Mouse (Mus musculus) lung, postnatal 0 days (tissue): ENCODE results near the gene Rpl28.

Source experiments
- CTCF ChIP-seq: IDR thresholded peaks from 2 replicates; pipeline ENCODE4 v1.5.1; 2016; ENCODE audit warnings: antibody characterized with exemption, mild to moderate bottlenecking
- EP300 ChIP-seq: IDR thresholded peaks from 2 replicates; pipeline ENCODE4 v1.6.1; 2016; ENCODE audit warnings: antibody characterized with exemption, mild to moderate bottlenecking, control low read depth

DNA sequence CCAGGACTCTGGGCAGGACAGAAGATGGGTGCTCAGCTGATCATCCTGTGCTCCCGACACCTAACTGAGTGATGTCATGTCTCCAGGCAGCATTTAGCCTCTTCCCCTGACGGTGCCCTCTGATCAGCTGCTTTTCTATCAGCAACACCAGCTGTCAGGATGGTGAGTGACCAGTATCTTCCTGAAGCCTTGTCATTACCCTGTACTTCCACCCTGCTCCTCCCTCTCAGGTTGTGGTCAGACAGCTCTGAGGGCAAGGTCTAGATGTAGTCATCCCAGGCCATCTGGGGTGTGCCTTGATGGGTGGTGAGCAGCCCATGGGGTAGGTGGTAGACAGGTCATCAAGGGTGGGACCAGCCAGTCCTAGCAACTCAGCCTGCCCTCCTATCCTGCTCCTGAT is 43.5 kb upstream of the Rpl28 start:
- no peak for TF ChIP-seq EP300
- TF ChIP-seq CTCF = no peak
